Mouse (Mus musculus) forebrain, embryonic 11.5 days (tissue): Measurements from ENCODE around the gene Fads3. TPM values are rescaled to one million over a fixed set of nuclear protein-coding genes. Genes with fewer than 3 reads are reported as not detected.

Experiments used
- ATAC-seq: fragments of 200-750 bp; cut with Nextera tagmentation; replicated peaks from 2 replicates; pipeline ENCODE4 v1.8.0; 2017; ENCODE audit warnings: moderate TSS enrichment; ENCODE audit not compliant: low FRiP score
- DNase-seq: peaks from one replicate; pipeline ENCODE4 v3.0.0-alpha.2; 2017; ENCODE audit warnings: low spot score
- H3K27ac ChIP-seq: fragments of 300-500 bp; sonication (generic); 2 replicates; pipeline ENCODE4 v1.5.1; 2014; ENCODE audit warnings: low read depth, low read length
- H3K27me3 ChIP-seq: fragments of 300-500 bp; sonication (generic); 2 replicates; pipeline ENCODE4 v1.6.1; 2014; ENCODE audit warnings: mild to moderate bottlenecking, low read length, mixed read lengths; ENCODE audit not compliant: control insufficient read depth, insufficient read depth
- H3K36me3 ChIP-seq: fragments of 300-500 bp; sonication (generic); 2 replicates; pipeline ENCODE4 v1.6.1; 2014; ENCODE audit warnings: mild to moderate bottlenecking, low read length, moderate library complexity, mixed read lengths; ENCODE audit not compliant: control insufficient read depth, insufficient read depth
- H3K4me1 ChIP-seq: fragments of 300-500 bp; sonication (generic); replicated peaks from 2 replicates; pipeline ENCODE4 v1.6.1; 2014; ENCODE audit warnings: low read length, mixed read lengths; ENCODE audit not compliant: control insufficient read depth, insufficient read depth
- H3K4me2 ChIP-seq: fragments of 300-500 bp; sonication (generic); 2 replicates; pipeline ENCODE4 v1.6.1; 2014; ENCODE audit warnings: low read depth, mild to moderate bottlenecking, low read length, moderate library complexity, mixed read lengths; ENCODE audit not compliant: severe bottlenecking
- H3K4me3 ChIP-seq: fragments of 300-500 bp; sonication (generic); 2 replicates; pipeline ENCODE4 v1.5.1; 2014; ENCODE audit warnings: low read depth, low read length
- H3K9ac ChIP-seq: fragments of 300-500 bp; sonication (generic); 2 replicates; pipeline ENCODE4 v1.6.1; 2014; ENCODE audit warnings: low read length
- H3K9me3 ChIP-seq: fragments of 300-500 bp; sonication (generic); 2 replicates; pipeline ENCODE4 v1.6.1; 2016; ENCODE audit warnings: low read length, mixed read lengths; ENCODE audit not compliant: control insufficient read depth
- WGBS: fragments of 180-500 bp; shearing (Covaris S2); extraction: QIAGEN DNeasy Blood & Tissue Kit; methylation state at CpG from one replicate; pipeline ENCODE4 v1.1.7; 2014; 5-methylcytosine and 5-hydroxymethylcytosine counted together
- polyA plus RNA-seq: library from polyadenylated mRNA; unstranded; fragments of >200 nt; fragmentation: Nextera tagmentation; extraction: Ambion mirVana; gene quantifications from 2 replicates; pipeline ENCODE4 v1.2.1, GENCODE M21; 2014

Fads3 gene
- polyA plus RNA-seq, 1 experiment from 2014 or later: 6.1 TPM

GRCm38 (mm10) chr19:10040866-10041387 is 442 bp upstream of the Fads3 start:
- peak overlapping the region; percentile 63 for H3K9ac ChIP-seq
- peak overlapping the region; percentile 98 for H3K4me2 ChIP-seq
- H3K27ac ChIP-seq: no peak overlapping the region
- 4% methylated on average over 20 of the region's 20 CpGs for WGBS
- H3K9me3 ChIP-seq: no peaks in the 10 kb centered on the region
- H3K27me3 ChIP-seq: no peaks in the 10 kb centered on the region
- peak overlapping the region; percentile 59 for H3K4me3 ChIP-seq
- no peak for DNase-seq
- H3K4me1 ChIP-seq: peaks cover 4% of the 10 kb centered on the region; the same call in 1 of the 2 replicates
- no peaks in the 10 kb centered on the region for H3K36me3 ChIP-seq
- ATAC-seq: peak; percentile 4; the same call in 1 of the 2 replicates

GRCm38 (mm10) chr19:10042232-10042631 is 863 bp downstream of the Fads3 start:
- Histone ChIP-seq H3K36me3 (no peaks in the 10 kb centered on the region), H3K27ac (no peak overlapping the region), H3K27me3 (no peaks in the 10 kb centered on the region), H3K4me2 (peak overlapping the region; percentile 98; the same call in 1 of the 2 replicates), H3K4me3 (peak overlapping the region; percentile 59), H3K4me1 (peaks cover 4% of the 10 kb centered on the region; the same call in 1 of the 2 replicates), H3K9ac (peak overlapping the region; percentile 63), H3K9me3 (no peaks in the 10 kb centered on the region)
- ATAC-seq (0 out of 2 replicates have a peak, but pooled peaks have one; percentile 16), DNase-seq (no peak)
- 60% methylated on average over 6 of the region's 6 CpGs for WGBS

GRCm38 (mm10) chr19:10042816-10043215 is 1.4 kb downstream of the Fads3 start:
- 0 out of 2 replicates have a peak overlapping the region, but pooled peaks have one; percentile 98 for H3K4me2 ChIP-seq

DNA sequence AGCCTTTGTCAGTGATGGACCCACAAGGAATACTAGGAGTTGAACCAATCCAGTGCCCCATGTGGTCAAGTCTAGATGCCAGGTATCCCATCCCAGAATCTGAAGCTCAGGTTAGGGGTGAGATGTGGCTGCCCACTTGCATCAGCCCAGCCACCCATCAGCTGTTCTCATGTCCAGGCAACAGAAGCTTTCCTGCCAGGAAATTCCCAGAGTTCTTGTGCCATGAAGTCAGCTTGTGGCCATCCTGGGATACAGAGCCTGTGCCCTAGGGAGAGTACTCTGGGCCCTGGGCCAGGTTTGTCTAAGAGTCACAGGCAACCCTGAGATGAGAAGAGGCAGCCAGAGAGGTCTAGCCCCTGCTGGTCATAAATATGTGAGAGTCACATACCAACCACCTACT is 2.3 kb downstream of the Fads3 start:
- H3K9ac ChIP-seq: no peak overlapping the region
- H3K36me3 ChIP-seq: no peaks in the 10 kb centered on the region
- H3K27ac ChIP-seq: no peak overlapping the region
- ATAC-seq: no peak
- no peak overlapping the region for H3K4me2 ChIP-seq
- no peaks in the 10 kb centered on the region for H3K27me3 ChIP-seq
- no peak for DNase-seq
- no peak overlapping the region for H3K4me3 ChIP-seq
- H3K9me3 ChIP-seq: no peaks in the 10 kb centered on the region
- H3K4me1 ChIP-seq: peaks cover 4% of the 10 kb centered on the region; the same call in 1 of the 2 replicates

More at GRCm38 (mm10) chr19:10042816-10043215, 1.4 kb downstream of the Fads3 start:
- 91% methylated on average over 4 of the region's 4 CpGs for WGBS
- H3K27ac ChIP-seq: no peak overlapping the region
- no peak overlapping the region for H3K4me3 ChIP-seq
- no peaks in the 10 kb centered on the region for H3K9me3 ChIP-seq
- DNase-seq: no peak
- no peak for ATAC-seq
- H3K36me3 ChIP-seq: no peaks in the 10 kb centered on the region
- H3K27me3 ChIP-seq: no peaks in the 10 kb centered on the region
- no peak overlapping the region for H3K9ac ChIP-seq
- H3K4me1 ChIP-seq: peaks cover 4% of the 10 kb centered on the region; the same call in 1 of the 2 replicates

- no peak overlapping the region for H3K9ac ChIP-seq
- H3K4me1 ChIP-seq: peaks cover 4% of the 10 kb centered on the region; the same call in 1 of the 2 replicates
- WGBS: 85% methylated on average over 2 of the region's 2 CpGs
Observed at GRCm38 (mm10) chr19:10045707-10046106, 4.3 kb downstream of the Fads3 start.

DNA sequence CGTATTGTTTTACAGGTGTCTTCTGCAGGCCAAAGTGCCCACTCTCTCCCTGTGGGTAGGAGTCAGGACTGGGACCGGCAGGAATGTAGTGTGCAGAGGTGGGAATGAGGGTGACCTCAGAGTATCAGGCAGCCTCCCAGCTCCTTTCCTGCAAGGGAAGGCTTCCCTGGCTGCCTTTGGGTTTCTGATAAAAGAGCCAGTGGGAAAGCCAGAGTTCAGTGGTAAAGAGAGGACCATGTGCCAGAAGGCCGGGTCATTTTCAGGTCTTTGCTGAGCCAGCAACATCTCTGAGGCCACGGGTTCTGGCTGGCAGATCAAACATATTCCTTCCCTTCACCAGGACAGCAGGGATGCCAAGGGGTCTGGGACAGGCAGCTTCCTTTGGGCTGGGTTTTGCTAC is 5.0 kb downstream of the Fads3 start:
- Histone ChIP-seq H3K27ac (no peak overlapping the region), H3K4me1 (no peaks in the 10 kb centered on the region; the same call in 1 of the 2 replicates), H3K9me3 (no peaks in the 10 kb centered on the region), H3K4me2 (no peak overlapping the region), H3K4me3 (no peak overlapping the region), H3K27me3 (no peaks in the 10 kb centered on the region), H3K9ac (no peak overlapping the region), H3K36me3 (no peaks in the 10 kb centered on the region)
- ATAC-seq: no peak
- 81% methylated on average over 4 of the region's 4 CpGs for WGBS
- DNase-seq: no peak

More at GRCm38 (mm10) chr19:10045707-10046106, 4.3 kb downstream of the Fads3 start:
- no peak for DNase-seq
- Histone ChIP-seq H3K4me3 (no peak overlapping the region), H3K27ac (no peak overlapping the region), H3K9me3 (no peaks in the 10 kb centered on the region), H3K36me3 (no peaks in the 10 kb centered on the region), H3K27me3 (no peaks in the 10 kb centered on the region), H3K4me2 (no peak overlapping the region)
- no peak for ATAC-seq

GRCm38 (mm10) chr19:10046983-10047382 is 5.6 kb downstream of the Fads3 start:
- ATAC-seq (no peak), DNase-seq (no peak)
- 67% methylated on average over 3 of the region's 3 CpGs for WGBS
- no peaks in the 10 kb centered on the region; the same call in 1 of the 2 replicates for H3K4me1 ChIP-seq
- H3K27me3 ChIP-seq: no peaks in the 10 kb centered on the region
- H3K4me3 ChIP-seq: no peak overlapping the region
- H3K9me3 ChIP-seq: no peaks in the 10 kb centered on the region
- no peak overlapping the region for H3K4me2 ChIP-seq
- no peaks in the 10 kb centered on the region for H3K36me3 ChIP-seq
- H3K27ac ChIP-seq: no peak overlapping the region
- H3K9ac ChIP-seq: no peak overlapping the region

- Histone ChIP-seq H3K4me2 (no peak overlapping the region), H3K9ac (no peak overlapping the region), H3K36me3 (no peaks in the 10 kb centered on the region), H3K27ac (no peak overlapping the region), H3K9me3 (no peaks in the 10 kb centered on the region), H3K27me3 (no peaks in the 10 kb centered on the region), H3K4me3 (no peak overlapping the region), H3K4me1 (no peaks in the 10 kb centered on the region)
- DNase-seq (no peak), ATAC-seq (no peak)
Observed at GRCm38 (mm10) chr19:10049533-10049932, 8.2 kb downstream of the Fads3 start.

DNA sequence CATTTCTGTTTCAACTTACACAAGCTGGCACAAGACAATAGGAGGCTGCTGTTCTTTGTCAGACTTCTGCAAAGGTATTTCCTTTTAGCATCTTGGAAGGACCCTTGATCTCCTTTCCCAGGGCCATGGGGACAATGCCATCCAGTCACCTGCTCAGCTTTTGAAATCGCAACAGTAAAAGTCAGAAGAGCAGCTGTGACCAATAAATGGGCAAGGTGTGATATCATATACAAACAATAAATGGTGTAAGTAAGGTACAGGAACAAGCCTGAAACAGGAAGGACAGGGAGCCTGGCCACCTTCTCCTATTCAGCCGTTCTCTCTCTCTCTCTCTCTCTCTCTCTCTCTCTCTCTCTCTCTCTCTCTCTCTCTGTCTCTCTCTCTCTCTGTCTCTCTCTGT is 9.1 kb downstream of the Fads3 start:
- no peaks in the 10 kb centered on the region; the same call in 1 of the 2 replicates for H3K27me3 ChIP-seq
- no peak overlapping the region for H3K4me2 ChIP-seq
- ATAC-seq (no peak), DNase-seq (no peak)
- H3K9me3 ChIP-seq: no peaks in the 10 kb centered on the region
- H3K27ac ChIP-seq: no peak overlapping the region
- no peaks in the 10 kb centered on the region for H3K4me1 ChIP-seq
- no peak overlapping the region for H3K4me3 ChIP-seq
- 83% methylated on average over 2 of the region's 2 CpGs for WGBS
- no peak overlapping the region for H3K9ac ChIP-seq
- H3K36me3 ChIP-seq: no peaks in the 10 kb centered on the region
